Mouse (Mus musculus): ENCODE results near the gene Pdss2.
"Not testable (repeated sequence)": the region's sequence is repeated elsewhere in the genome, so short reads cannot be mapped to it uniquely, and the experiment has no call there.

The Pdss2 gene

GRCm38 (mm10) chr10:43242215-43242614 lies 20.9 kb downstream of the Pdss2 start:
- no peak for DNase-seq (ENCODE audit: low spot score in 2 of 2)

DNA sequence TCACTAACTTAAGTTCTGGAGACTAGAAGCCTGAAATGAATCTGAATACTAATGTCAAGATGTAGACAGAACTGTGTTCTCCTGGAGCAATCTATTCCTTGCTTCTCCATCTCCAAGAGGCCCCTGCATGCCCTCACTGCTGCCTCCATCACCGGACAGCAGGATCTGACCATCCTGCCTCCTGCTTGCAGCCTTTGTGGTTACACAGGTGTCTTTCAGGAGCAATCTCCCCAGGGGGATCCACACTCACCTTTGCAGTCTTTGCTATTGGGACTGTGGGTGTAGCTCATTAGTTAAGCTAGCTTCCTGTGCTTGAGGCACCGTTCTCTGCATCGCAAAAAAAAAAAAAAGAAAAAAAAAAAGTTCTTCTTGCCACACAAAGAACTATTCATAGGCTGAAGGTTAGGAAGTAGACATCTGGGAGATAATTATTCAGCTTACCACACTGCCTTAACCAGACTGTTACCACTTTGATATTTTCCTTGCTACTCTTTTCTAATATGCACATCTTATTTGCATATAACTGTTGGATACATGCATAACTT lies 23.0 kb downstream of the Pdss2 start:
- no peak for DNase-seq (ENCODE audit: low spot score in 2 of 2)

- DNase-seq (ENCODE audit: low spot score in 2 of 2) = no peak
These were observed 24.3 kb downstream of the Pdss2 start for GRCm38 (mm10) chr10:43245461-43246200.

- DNase-seq (ENCODE audit: low spot score in 2 of 2) = no peak
These were observed 26.7 kb downstream of the Pdss2 start for GRCm38 (mm10) chr10:43247994-43248393.

- no peak for DNase-seq (ENCODE audit: low spot score in 2 of 2)
These were observed 31.0 kb downstream of the Pdss2 start for GRCm38 (mm10) chr10:43252324-43252723.

DNA sequence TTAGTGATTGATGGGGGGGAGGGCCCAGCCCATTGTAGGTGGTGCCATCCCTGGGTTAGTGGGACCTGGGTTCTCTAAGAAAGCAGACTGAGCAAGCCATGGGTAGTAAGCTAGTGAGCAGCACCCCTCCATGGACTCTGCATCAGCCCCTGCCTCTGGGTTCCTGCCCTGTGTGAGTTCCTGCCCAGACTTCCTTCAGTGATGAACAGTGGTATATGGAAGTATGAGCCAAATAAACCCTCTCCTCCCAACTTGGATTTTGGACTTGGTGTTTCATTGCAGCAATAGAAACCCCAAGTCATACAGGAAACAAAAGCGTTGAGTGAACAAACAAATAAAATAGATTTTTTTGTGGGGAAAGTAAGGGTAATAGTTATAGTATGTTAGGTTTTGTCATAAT lies 35.7 kb downstream of the Pdss2 start:
- not testable (repeated sequence) for DNase-seq (ENCODE audit: low spot score in 2 of 2)

DNA sequence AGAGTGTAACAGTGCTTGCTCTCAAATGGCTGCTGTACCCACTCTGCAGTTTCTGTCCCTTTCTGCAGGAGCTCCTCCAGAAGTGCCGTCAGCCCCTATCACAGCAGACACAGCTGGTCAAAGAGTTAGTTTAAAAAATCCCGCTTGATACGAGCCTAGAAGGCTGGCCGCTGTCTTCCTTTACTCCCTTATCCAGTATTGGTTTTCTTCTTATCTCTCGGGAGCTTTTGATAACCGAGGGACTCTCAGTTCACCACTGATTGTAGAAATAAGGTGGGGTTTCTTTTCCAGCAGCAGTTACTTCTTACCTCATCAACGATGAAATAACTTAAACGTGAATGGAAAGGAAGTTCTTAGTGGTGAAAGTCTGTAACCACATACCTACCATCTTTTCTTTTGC lies 36.2 kb downstream of the Pdss2 start:
- not testable (repeated sequence) for DNase-seq (ENCODE audit: low spot score in 2 of 2)

DNA sequence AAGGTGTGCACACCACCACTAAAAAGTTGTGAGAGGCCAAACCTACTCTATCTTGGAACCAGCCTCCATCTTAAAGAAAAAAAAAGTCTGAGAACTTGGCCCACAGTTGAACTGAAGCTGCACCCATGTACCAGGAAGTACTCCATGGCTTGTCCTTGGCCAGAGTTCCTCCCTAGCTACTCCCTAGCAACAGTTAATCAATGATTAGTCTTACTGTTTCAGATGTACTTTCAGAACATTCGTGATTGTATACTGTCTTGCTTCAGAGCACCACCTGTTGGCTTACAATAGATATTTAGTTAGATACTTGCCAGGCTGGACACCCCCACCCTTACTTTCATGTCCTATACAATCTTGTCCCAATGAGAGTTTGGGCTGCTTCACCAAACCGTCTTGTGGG lies 50.0 kb downstream of the Pdss2 start:
- DNase-seq (ENCODE audit: low spot score in 2 of 2) = no peak

GRCm38 (mm10) chr10:43272381-43272780 lies 51.1 kb downstream of the Pdss2 start:
- DNase-seq (ENCODE audit: low spot score in 2 of 2) = no peak

GRCm38 (mm10) chr10:43273057-43273456 lies 51.8 kb downstream of the Pdss2 start:
- DNase-seq (ENCODE audit: low spot score in 2 of 2) = no peak

DNA sequence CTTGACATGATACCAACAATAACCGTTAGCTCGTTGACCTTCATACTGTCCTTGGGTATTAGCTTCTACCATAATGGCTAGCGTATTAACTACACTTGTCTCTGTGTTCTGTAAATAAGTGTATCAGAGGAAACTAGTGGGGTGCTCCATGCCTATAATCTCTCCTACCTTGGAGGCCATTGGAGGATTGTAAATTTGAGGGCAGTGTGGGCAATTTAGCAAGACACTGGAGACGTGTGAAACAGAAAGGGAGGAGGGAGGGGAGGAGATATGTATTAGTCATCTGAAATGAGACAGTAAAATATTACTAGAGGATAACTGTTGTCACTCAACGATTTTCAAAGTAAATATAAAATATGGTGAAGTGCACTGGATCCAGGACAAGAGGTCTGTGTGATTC lies 54.2 kb downstream of the Pdss2 start:
- DNase-seq (ENCODE audit: low spot score in 2 of 2) = no peak

DNA sequence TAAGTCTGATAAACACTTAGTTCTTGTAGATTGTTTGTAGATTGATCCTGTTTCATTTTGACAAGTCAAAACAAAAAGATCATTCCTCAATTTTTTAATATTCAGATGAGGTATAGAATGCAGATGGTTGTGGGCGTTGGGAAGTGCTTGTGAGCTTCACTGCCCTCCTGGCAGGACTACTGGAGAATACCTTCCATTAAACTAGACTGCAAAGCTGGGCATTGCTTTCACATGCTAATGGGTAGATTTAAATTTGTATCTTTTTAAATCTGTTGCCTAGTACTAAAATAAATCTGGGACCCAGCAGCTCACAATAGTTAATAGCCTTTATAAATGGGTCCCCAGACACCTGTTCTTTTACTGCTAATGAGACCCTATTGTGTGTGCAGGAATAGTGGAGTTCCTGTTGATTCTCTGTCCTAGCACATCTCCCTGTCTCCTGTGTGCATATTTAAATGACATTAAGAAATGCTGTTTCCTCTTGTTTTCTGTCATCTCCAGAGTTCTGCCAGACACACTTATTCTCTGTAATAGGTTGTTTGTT lies 54.9 kb downstream of the Pdss2 start:
- DNase-seq (ENCODE audit: low spot score in 2 of 2) = no peak

GRCm38 (mm10) chr10:43277266-43278145 lies 56.2 kb downstream of the Pdss2 start:
- no peak for DNase-seq (ENCODE audit: low spot score in 2 of 2)

DNA sequence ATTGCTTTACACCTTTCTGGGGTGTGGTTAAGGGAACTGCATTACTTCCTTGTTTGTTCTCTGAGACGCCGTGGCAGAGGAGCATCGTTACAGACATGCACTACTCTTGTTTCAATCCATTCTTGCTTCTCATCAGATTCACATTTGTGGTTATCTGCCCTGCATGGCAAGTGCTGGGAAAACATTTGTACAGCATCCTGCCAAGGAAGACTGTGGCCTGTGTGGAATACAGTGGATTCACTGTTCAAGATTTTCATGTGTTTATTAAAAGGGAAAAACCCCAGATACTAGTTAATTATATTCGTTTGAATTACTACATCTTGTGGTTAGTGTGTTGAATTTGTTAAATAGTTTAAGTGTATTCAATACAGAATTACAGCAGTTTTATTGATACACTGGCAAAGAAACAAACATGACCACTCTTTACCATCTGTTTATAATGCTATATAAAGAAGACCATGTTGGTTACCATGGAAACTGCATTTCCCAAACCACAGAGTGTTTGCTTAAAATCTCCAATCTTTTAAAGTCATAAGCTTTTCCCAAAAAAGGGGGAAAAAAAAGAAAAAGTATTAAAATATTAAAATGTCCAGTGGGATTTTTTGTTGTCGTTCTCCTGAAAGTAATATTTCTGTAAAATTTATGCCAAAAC lies 58.5 kb downstream of the Pdss2 start:
- no peak for DNase-seq (ENCODE audit: low spot score in 2 of 2)

GRCm38 (mm10) chr10:43285541-43285940 lies 64.3 kb downstream of the Pdss2 start:
- DNase-seq (ENCODE audit: low spot score in 2 of 2) = no peak

DNA sequence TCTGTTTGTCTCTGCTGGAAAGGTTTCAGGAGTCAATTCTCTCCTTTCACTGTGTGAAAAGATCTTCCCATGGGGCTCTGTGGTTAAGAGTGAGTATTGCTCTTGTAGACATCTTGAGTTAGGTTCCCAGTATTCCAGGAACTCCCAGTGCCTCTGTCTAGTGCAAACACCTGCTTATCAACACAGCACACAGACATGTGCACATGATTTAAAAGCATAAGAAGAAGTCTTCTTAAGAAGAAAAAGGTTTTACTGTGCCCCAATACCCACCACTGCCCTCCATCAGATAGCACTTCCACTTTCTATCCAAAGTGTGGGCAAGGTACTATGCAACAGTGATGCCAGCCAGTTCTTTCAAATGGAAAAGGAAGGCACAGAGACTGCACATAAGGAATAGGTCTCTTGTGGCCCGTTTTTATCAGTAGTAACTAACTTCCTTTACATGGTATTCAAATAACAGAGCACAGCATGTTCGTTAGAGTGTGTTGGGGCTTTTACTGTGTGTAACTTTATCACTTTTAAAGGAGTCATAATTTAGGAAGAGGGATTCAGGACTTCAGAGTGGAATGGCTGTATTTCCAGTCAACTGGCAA lies 69.4 kb downstream of the Pdss2 start:
- no peak for DNase-seq (ENCODE audit: low spot score in 2 of 2)

DNA sequence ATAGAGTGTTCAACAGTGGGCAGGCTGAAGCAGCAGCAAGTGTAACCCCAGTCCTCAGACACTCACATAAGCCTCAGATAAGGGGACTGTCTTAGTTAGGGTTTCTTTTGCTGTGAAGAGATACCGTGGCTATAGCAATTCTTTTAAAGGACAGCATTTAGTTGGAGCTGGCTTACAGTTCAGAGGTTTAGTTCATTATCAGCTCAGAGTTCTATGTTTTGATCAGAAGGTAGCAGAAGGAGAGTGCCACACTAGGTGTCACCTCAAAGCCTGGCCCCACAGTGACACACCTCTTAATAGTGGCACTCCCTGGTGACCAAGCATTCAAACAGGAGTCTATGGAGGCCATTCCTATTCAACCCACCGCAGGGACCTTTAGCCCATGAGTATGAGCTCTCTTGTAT lies 70.0 kb downstream of the Pdss2 start:
- no peak for DNase-seq (ENCODE audit: low spot score in 2 of 2)

- no peak for DNase-seq (ENCODE audit: low spot score in 2 of 2)
These were observed 71.2 kb downstream of the Pdss2 start for GRCm38 (mm10) chr10:43292454-43292853.

DNA sequence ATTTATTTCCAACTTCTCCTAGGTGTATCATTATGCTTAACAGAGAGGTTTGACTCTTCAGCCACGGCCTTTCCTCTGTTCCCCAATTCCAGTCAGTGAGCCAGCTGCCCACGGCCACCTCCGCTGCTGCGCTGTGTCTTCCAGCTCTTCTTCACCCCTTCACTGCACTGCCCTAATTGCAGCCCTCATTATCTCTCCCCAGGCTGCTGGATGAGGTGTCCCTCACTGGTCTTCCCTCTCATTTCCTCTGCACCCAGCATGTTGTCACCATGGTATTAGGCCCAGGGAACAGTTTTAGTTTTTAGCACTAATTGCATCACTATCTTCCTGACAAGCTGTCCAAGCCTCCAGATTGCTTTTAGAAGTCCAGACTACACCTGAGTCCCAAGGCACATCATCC lies 73.0 kb downstream of the Pdss2 start:
- DNase-seq (ENCODE audit: low spot score in 2 of 2) = no peak

GRCm38 (mm10) chr10:43308105-43308810 lies 87.0 kb downstream of the Pdss2 start:
- DNase-seq (ENCODE audit: low spot score in 2 of 2) = no peak
